Mouse (Mus musculus) CD4-positive helper T cell, adult 2 months (primary cell): Measurements from ENCODE around the gene Tmem267.
"Not testable (repeated sequence)": the region's sequence is repeated elsewhere in the genome, so short reads cannot be mapped to it uniquely, and the experiment has no call there.

Experiments
- DNase-seq: peaks from one replicate; pipeline ENCODE4 v3.0.0-alpha.2; 2012; ENCODE audit warnings: low read depth, missing footprints, low spot score

The Tmem267 gene

GRCm38 (mm10) chr13:119487880-119488580, at the start of gene Tmem267, which contains the start of gene 3110070M22Rik:
Gene Tmem267 (plus strand): TSS chr13:119488039.
Gene 3110070M22Rik (minus strand): TSS chr13:119488383.
- peak; percentile 89 for DNase-seq

GRCm38 (mm10) chr13:119442244-119442643, 45.6 kb upstream of the Tmem267 start:
- DNase-seq = no peak

GRCm38 (mm10) chr13:119453563-119453962, 34.3 kb upstream of the Tmem267 start:
- DNase-seq = no peak

- DNase-seq = no peak
Observed at GRCm38 (mm10) chr13:119455082-119455481, 32.8 kb upstream of the Tmem267 start.

- DNase-seq = no peak
Observed at GRCm38 (mm10) chr13:119456342-119456741, 31.5 kb upstream of the Tmem267 start.

GRCm38 (mm10) chr13:119461900-119462595, 25.8 kb upstream of the Tmem267 start:
- DNase-seq = no peak

- peak; percentile 93 for DNase-seq
Observed at GRCm38 (mm10) chr13:119462596-119463560, 25.0 kb upstream of the Tmem267 start, which contains the start of gene 4833420G17Rik. Gene 4833420G17Rik (plus strand): TSS chr13:119462768.

- no peak for DNase-seq
Observed at GRCm38 (mm10) chr13:119476631-119477030, 11.2 kb upstream of the Tmem267 start.

GRCm38 (mm10) chr13:119477789-119478188, 10.1 kb upstream of the Tmem267 start:
- DNase-seq = no peak

GRCm38 (mm10) chr13:119487354-119487753, 485 bp upstream of the Tmem267 start:
- DNase-seq = no peak

- DNase-seq = not testable (repeated sequence)
Observed at GRCm38 (mm10) chr13:119492083-119492482, 4.2 kb downstream of the Tmem267 start.

- DNase-seq = not testable (repeated sequence)
Observed at GRCm38 (mm10) chr13:119494938-119495337, 7.1 kb downstream of the Tmem267 start.

- DNase-seq = peak; percentile 81
Observed at GRCm38 (mm10) chr13:119596321-119597211, 108.7 kb downstream of the Tmem267 start.

- DNase-seq = peak; percentile 42
Observed at GRCm38 (mm10) chr13:119598466-119598865, 110.6 kb downstream of the Tmem267 start.

- not testable (repeated sequence) for DNase-seq
Observed at GRCm38 (mm10) chr13:119599066-119599465, 111.2 kb downstream of the Tmem267 start.

- DNase-seq = not testable (repeated sequence)
Observed at GRCm38 (mm10) chr13:119599498-119599897, 111.7 kb downstream of the Tmem267 start.

GRCm38 (mm10) chr13:119600166-119600565, 112.3 kb downstream of the Tmem267 start:
- DNase-seq = peak; percentile 69

- DNase-seq = peak; percentile 25
Observed at GRCm38 (mm10) chr13:119602688-119603331, 115.0 kb downstream of the Tmem267 start.

- DNase-seq = peak; percentile 42
Observed at GRCm38 (mm10) chr13:119603890-119604289, 116.1 kb downstream of the Tmem267 start.

- DNase-seq = not testable (repeated sequence)
Observed at GRCm38 (mm10) chr13:119604322-119604721, 116.5 kb downstream of the Tmem267 start.
